Mouse (Mus musculus) cortical plate, adult 2 months (tissue): Measurements from ENCODE around the gene Prkaa1.

Source experiments
- CTCF ChIP-seq: fragments of 200-500 bp; IDR thresholded peaks from 2 replicates; pipeline ENCODE4 v1.5.1; 2011; ENCODE audit warnings: mild to moderate bottlenecking, control low read depth, low read length; ENCODE audit not compliant: insufficient read depth; ENCODE audit errors: extremely low read depth
- POLR2A ChIP-seq: fragments of 200-500 bp; IDR thresholded peaks from 2 replicates; pipeline ENCODE4 v1.6.1; 2011; ENCODE audit warnings: mild to moderate bottlenecking, low read length, control low read depth; ENCODE audit not compliant: insufficient read depth; ENCODE audit errors: extremely low read depth

DNA sequence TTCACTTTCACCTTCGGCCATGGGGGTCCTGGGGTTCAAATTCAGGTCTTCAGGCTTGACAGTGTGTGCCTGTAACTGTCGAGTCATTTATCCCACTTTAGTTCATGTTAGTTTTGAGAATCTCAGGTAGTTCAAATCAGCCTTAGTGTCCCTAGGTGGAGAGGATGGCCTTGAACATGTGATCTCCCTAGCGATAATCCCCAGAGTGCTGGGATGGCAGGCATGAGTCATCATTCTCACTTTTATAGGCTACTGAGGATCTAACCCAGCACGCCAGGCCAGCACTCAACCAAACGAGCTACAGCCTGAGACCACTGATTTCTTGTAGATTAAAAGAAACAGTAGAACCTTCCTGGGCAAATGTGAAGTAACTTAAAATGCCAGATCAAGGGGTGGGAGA lies 1.6 kb upstream of the Prkaa1 start:
- TF ChIP-seq CTCF, result no peak
- no peak for TF ChIP-seq POLR2A
